Mouse (Mus musculus): ENCODE results near the gene Fam117b.

Fam117b gene

GRCm38 (mm10) chr1:59967291-59967690 is 54.5 kb downstream of the Fam117b start:
- peak in 1 of 2 experiments; percentile 32 for DNase-seq (ENCODE audit: low spot score in 2 of 2)

- no peak for DNase-seq (ENCODE audit: low spot score in 2 of 2)
Observed at GRCm38 (mm10) chr1:59986626-59987025, 73.8 kb downstream of the Fam117b start.

- DNase-seq (ENCODE audit: low spot score in 2 of 2) = no peak
Observed at GRCm38 (mm10) chr1:59987399-59988040, 74.7 kb downstream of the Fam117b start.

- DNase-seq (ENCODE audit: low spot score in 2 of 2) = no peak
Observed at GRCm38 (mm10) chr1:59995646-59996045, 82.8 kb downstream of the Fam117b start.

GRCm38 (mm10) chr1:59997352-59997751 is 84.5 kb downstream of the Fam117b start:
- DNase-seq (ENCODE audit: low spot score in 2 of 2) = no peak

GRCm38 (mm10) chr1:60000319-60000718 is 87.5 kb downstream of the Fam117b start:
- no peak for DNase-seq (ENCODE audit: low spot score in 2 of 2)

GRCm38 (mm10) chr1:60007337-60007736 is 94.5 kb downstream of the Fam117b start:
- DNase-seq (ENCODE audit: low spot score in 2 of 2) = no peak

GRCm38 (mm10) chr1:60008743-60009142 is 95.9 kb downstream of the Fam117b start:
- no peak for DNase-seq (ENCODE audit: low spot score in 2 of 2)

- no peak for DNase-seq (ENCODE audit: low spot score in 2 of 2)
Observed at GRCm38 (mm10) chr1:60013779-60014178, 101.0 kb downstream of the Fam117b start.

GRCm38 (mm10) chr1:60015511-60015910 is 102.7 kb downstream of the Fam117b start:
- no peak for DNase-seq (ENCODE audit: low spot score in 2 of 2)

GRCm38 (mm10) chr1:60016136-60016611 is 103.4 kb downstream of the Fam117b start:
- no peak for DNase-seq (ENCODE audit: low spot score in 2 of 2)

GRCm38 (mm10) chr1:60017031-60017469 is 104.2 kb downstream of the Fam117b start:
- no peak for DNase-seq (ENCODE audit: low spot score in 2 of 2)
